Mouse (Mus musculus): ENCODE measurements around the gene Metap1. TPM values are rescaled to one million over a fixed set of nuclear protein-coding genes. Genes with fewer than 3 reads are reported as not detected.
A peak's percentile ranks its signal among the peaks of the same experiment; 100 is the strongest.
"Not testable (repeated sequence)": the region's sequence is repeated elsewhere in the genome, so short reads cannot be mapped to it uniquely, and the experiment has no call there.

The Metap1 gene
- polyA plus RNA-seq, 1 experiment from 2014 or later = 33.1 TPM

DNA sequence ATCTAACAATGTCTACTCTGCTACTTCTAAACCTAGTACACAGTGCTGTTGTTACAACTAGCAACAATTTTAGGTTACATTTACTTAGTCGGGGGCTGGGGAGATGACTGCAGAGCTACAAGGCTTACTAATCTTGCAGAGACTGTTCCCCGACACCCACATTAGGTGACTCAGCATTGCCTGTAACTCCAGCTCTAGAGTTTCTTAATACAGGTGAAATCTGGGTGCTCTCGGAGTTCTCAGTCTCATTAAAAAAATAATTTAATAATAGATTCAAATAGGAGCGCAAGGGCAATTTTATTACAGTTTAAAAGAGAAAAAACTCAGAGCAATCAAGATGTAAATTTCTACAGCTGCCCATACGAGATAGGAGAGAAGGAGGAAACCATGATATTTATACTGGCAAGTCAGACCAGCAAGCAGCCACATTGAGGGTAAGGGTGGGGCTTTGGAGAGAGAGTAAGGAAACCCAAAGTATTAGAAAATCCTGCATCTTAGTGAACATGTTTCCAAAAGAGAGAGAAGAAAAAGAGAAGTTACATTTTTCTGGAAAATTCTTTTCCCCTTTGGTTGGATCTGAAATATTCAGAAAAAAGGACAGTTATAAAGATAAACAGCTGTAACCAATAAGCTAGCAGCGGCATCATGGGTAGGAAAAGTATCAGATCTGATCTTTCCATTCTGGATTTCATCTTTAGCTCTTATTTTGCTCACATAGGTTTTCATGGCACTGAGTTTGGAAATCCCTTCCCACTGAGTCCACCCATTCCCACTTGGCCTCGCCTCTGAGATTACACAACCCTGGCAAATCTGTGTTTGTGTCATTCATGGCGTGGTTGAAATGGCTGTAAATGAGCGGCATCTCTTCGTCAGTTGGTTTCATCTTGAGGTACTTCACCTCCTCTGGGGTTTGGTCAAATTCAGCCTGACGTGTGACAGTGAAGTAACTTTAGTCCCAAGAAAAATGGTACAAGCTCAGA lies 6.1 kb upstream of the Metap1 start:
- ATAC-seq = peak; percentile 69
- Histone ChIP-seq H3K27ac (no peak overlapping the region), H3K4me2 (peak overlapping the region; percentile 31), H3K4me3 (no peak overlapping the region), H3K4me1 (peaks cover 25% of the 10 kb centered on the region), H3K9me3 (replicated peaks) (no peaks in the 10 kb centered on the region), H3K9ac (no peak overlapping the region), H3K36me3 (no peaks in the 10 kb centered on the region), H3K27me3 (replicated peaks) (no peaks in the 10 kb centered on the region)
- whole genome bisulfite sequencing (ENCODE audit: insufficient replicate concordance) = 45% methylated on average over 11 of the region's 11 CpGs

DNA sequence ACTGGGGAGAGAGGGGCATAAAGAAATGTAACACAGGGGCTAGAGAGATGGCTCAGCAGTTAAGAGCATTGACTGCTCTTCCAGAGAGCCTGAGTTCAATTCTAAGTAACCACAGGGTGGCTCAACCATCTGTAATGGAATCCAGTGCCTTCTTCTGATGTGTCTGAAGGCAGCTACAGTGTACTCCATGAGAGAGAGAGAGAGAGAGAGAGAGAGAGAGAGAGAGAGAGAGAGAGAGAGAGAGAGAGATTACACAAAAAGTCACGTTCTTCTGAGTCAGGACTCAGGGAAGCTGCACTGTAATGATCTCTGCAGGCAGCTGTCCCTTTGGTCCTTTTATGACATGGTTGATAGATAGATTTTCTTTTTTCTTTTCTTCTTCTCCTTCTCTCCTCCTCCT lies 5.2 kb upstream of the Metap1 start:
- H3K4me2 ChIP-seq = peak overlapping the region; percentile 31; the same call in 1 of the 2 replicates
- H3K4me3 ChIP-seq = no peak overlapping the region
- H3K9me3 ChIP-seq (replicated peaks) = no peaks in the 10 kb centered on the region
- no peak overlapping the region; the same call in 1 of the 2 replicates for H3K27ac ChIP-seq
- no peaks in the 10 kb centered on the region for H3K36me3 ChIP-seq
- ATAC-seq = 0 out of 2 replicates have a peak, but pooled peaks have one; percentile 19
- peak overlapping the region; percentile 1; the same call in 1 of the 2 replicates for H3K9ac ChIP-seq
- H3K27me3 ChIP-seq (replicated peaks) = no peaks in the 10 kb centered on the region
- H3K4me1 ChIP-seq = peaks cover 31% of the 10 kb centered on the region
- 0% methylated on average over 1 of the region's 1 CpGs for WGBS (ENCODE audit: insufficient replicate concordance)

DNA sequence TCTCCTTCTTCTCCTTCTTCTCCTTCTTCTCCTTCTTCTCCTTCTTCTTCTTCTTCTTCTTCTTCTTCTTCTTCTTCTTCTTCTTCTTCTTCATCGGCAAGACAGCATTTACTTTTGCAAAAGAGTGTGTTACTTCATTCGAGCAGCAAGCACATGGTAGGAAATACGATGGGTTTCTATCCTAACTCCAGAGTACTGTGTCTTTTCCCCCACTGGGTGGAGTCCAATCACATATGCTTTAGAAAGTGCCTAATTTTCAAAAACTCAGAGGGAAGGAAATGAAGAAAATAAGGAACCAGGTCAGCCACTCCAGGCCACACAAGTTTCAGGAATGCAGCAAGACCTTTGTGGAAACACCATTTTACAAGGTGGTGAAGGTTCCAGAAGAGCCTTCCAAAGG lies 4.4 kb upstream of the Metap1 start:
- WGBS (ENCODE audit: insufficient replicate concordance) = 69% methylated on average over 3 of the region's 3 CpGs
- Histone ChIP-seq H3K4me3 (no peak overlapping the region), H3K9ac (no peak overlapping the region), H3K4me2 (no peak overlapping the region), H3K27ac (no peak overlapping the region), H3K36me3 (no peaks in the 10 kb centered on the region), H3K4me1 (peaks cover 31% of the 10 kb centered on the region), H3K27me3 (replicated peaks) (no peaks in the 10 kb centered on the region), H3K9me3 (replicated peaks) (no peaks in the 10 kb centered on the region)
- ATAC-seq = no peak

DNA sequence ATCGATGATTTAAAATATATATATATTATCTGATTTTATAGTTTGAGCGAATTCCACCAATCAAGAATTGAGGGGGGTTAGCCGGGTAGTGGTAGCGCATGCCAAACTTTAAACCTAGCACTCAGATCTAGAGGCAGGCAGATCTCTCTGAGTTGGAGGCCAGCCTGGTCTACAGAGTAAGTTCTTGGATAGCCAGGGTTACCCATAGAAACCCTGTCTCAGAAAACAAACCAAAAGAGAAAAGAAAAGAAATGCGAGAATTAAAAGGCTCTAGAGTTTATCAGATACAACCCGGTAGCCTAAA lies 671 bp upstream of the Metap1 start:
- no peak for ATAC-seq
- WGBS (ENCODE audit: insufficient replicate concordance) = 6% methylated on average over 6 of the region's 6 CpGs

DNA sequence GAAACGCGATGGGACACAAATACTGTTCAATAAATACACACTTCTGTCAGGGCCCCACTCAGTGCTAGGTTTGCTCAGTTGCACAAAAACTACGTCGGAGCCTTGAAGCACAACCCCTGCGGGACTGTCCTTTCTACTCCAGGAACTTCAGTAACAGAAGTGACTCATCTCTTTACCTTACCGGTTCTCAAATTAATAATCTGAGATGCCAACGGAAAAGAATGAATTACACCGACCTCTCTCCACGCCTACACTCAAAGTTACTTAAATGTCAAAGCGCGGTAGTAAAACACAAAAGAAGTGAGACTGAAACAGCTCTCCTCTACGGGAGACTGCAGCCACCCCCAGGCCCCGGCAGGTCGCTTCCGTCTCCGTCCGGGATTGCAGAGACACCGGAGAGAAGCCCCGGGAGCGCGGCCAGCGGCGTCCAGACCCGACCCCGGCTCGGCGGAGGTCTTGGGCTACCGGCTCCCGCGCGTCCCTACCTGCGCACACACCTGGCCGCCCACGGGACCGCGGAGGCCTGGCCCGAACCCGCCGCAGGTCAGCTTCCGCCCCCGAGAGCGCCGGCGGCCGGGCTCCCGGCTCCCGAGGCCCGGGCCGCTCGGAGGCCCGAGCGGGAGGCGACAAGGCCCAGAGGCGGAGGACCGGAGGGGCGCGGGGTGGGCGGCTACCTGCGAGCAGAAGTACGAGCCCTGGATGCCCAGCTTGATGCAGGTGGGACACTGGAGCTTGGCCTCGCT lies 560 bp downstream of the Metap1 start:
- peak; percentile 74 for ATAC-seq
- H3K36me3 ChIP-seq = peaks cover 36% of the 10 kb centered on the region
- H3K4me3 ChIP-seq = peak overlapping the region; percentile 95
- peaks cover 26% of the 10 kb centered on the region for H3K4me1 ChIP-seq
- peak overlapping the region; percentile 86 for H3K4me2 ChIP-seq
- under 1% methylated on average over 61 of the region's 61 CpGs for WGBS (ENCODE audit: insufficient replicate concordance)
- no peaks in the 10 kb centered on the region for H3K27me3 ChIP-seq (replicated peaks)
- peak overlapping the region; percentile 78 for H3K27ac ChIP-seq
- 0 out of 2 replicates have a peak, but pooled peaks cover 5% of the 10 kb centered on the region for H3K9me3 ChIP-seq (replicated peaks)
- peak overlapping the region; percentile 95 for H3K9ac ChIP-seq

More for the DNA sequence above, 671 bp upstream of the Metap1 start:
- no peaks in the 10 kb centered on the region for H3K9me3 ChIP-seq (replicated peaks)
- peaks cover 35% of the 10 kb centered on the region for H3K4me1 ChIP-seq
- H3K27me3 ChIP-seq (replicated peaks) = no peaks in the 10 kb centered on the region
- H3K4me3 ChIP-seq = peak overlapping the region; percentile 95
- peaks cover 24% of the 10 kb centered on the region for H3K36me3 ChIP-seq
- peak overlapping the region; percentile 68; the same call in 1 of the 2 replicates for H3K27ac ChIP-seq
- peak overlapping the region; percentile 86 for H3K4me2 ChIP-seq
- H3K9ac ChIP-seq = peak overlapping the region; percentile 75

DNA sequence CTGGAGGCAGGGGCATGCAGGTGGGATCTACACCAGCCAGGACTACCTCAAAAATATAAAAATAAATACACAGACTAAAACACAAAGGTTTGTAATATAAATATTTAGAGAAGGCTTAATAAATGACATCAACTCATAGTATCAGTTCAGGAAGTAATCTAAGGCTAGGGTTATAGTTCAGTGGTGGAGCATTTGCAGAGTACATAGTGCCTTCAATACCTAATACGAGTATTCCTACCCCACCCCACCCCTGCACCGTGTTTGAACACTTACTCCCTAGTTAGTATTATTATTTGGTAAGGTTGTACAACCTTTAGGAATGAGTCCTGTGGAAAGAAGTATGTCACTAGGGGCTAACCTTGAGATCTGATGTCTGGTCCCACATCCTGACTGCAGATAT lies 6.1 kb downstream of the Metap1 start:
- Histone ChIP-seq H3K27ac (no peak overlapping the region), H3K4me2 (no peak overlapping the region), H3K36me3 (peaks cover 86% of the 10 kb centered on the region), H3K27me3 (replicated peaks) (no peaks in the 10 kb centered on the region), H3K9ac (no peak overlapping the region), H3K9me3 (replicated peaks) (0 out of 2 replicates have a peak, but pooled peaks cover 5% of the 10 kb centered on the region), H3K4me1 (peaks cover 49% of the 10 kb centered on the region), H3K4me3 (no peak overlapping the region)
- whole genome bisulfite sequencing (ENCODE audit: insufficient replicate concordance) = 86% methylated on average over 2 of the region's 2 CpGs
- no peak for ATAC-seq

DNA sequence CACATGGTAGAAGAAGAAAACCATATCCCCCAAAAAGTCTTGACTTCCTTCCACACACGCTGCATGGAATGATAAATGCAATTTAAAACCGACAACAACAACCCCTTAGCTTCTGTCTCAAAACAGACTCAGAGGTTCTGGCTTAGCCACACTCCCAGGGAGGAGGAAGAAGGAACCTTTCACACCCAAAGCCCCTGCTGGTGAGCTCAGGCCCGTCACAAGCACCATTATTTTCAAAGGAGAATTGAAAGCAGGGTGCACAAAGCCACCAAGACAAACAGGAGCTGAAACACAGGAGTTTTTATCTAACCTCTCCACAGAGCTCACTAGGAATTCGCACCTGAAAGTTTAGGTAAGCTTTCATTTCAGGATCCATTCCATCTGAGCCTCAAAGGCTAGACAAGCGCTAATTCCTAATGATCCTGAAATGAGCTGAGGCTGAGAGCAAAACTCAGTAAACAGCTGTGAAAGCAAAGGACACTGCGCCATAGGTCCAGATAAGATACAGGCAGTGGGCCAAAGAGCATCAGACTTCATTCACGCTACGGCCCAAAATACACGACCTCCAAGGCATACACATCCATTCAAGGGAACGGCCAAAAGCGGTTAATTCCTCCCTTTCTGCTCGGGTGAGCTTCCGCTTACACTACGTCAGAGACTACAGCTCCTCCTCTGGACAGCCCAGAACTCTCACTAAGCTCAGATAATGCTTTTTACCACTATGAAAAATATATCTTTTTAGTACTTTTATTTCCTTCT lies 7.6 kb downstream of the Metap1 start:
- H3K4me3 ChIP-seq = no peak overlapping the region
- H3K4me1 ChIP-seq = peaks cover 35% of the 10 kb centered on the region
- no peak overlapping the region; the same call in 1 of the 2 replicates for H3K9ac ChIP-seq
- no peaks in the 10 kb centered on the region for H3K27me3 ChIP-seq (replicated peaks)
- H3K27ac ChIP-seq = no peak overlapping the region
- peaks cover 83% of the 10 kb centered on the region for H3K36me3 ChIP-seq
- ATAC-seq = no peak
- H3K4me2 ChIP-seq = no peak overlapping the region
- 0 out of 2 replicates have a peak, but pooled peaks cover 5% of the 10 kb centered on the region for H3K9me3 ChIP-seq (replicated peaks)
- WGBS (ENCODE audit: insufficient replicate concordance) = 74% methylated on average over 14 of the region's 14 CpGs

DNA sequence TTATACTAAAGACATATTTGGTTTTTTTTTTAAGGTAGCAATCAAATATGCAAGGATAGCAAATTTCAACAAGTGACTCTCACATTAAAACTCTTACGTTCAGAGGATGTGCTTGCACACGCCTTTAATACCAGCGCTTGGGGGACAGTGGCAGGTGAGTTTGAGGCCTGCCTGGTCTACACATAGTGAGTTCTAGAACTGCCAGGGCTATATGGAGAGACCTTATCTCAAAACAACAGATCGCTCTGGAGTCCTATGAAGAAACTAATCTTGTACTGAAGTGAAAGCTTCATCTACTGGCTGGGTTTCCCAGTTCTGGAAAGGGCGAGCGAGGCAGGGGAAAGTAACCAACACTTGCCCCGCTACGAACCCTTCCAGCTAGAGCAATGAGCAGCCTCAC lies 9.8 kb downstream of the Metap1 start:
- Histone ChIP-seq H3K4me1 (peaks cover 35% of the 10 kb centered on the region), H3K27ac (peak overlapping the region; percentile 41; the same call in 1 of the 2 replicates), H3K36me3 (peaks cover 76% of the 10 kb centered on the region), H3K9ac (no peak overlapping the region), H3K4me3 (no peak overlapping the region), H3K9me3 (replicated peaks) (0 out of 2 replicates have a peak, but pooled peaks cover under 1% of the 10 kb centered on the region), H3K4me2 (peak overlapping the region; percentile 3; the same call in 1 of the 2 replicates), H3K27me3 (replicated peaks) (no peaks in the 10 kb centered on the region)
- WGBS (ENCODE audit: insufficient replicate concordance) = 63% methylated on average over 8 of the region's 8 CpGs
- peak; percentile 77 for ATAC-seq

DNA sequence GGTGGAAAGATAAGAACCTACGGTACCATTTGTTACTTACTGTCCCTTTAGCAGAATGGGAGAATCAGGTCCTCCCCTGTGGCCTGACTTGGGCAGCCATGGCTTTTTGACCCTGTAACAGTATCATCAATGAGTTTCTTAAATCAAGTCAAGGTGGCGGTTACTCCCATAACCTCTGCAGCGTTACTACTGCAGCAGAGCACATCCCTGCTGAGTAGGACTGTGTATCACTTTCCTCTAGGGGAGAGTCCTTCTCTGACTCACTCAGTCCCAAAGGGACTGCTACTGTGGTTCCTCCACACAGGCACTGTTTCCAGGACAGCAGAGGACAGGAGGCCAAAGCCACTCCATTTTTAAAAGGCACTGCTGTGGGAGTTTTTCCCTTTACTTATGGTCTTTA lies 18.2 kb downstream of the Metap1 start:
- peaks cover 88% of the 10 kb centered on the region for H3K36me3 ChIP-seq
- 68% methylated on average over 3 of the region's 3 CpGs for WGBS (ENCODE audit: insufficient replicate concordance)
- H3K4me1 ChIP-seq = no peaks in the 10 kb centered on the region

DNA sequence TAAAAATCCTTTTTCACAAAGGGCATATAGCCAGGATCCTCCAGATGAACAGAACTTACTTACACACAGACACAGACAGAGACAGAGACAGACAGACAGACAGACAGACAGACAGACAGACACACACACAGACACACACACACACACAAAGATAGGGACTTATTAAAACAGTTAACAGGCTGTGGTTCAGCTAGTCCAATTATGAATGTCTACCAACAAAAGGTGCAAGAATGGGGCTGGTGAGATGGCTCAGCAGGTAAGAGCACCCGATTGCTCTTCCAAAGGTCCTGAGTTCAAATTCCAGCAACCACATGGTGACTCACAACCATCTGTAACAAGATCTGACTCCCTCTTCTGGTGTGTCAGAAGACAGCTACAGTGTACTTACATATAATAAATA lies 22.7 kb downstream of the Metap1 start:
- not testable (repeated sequence) for H3K27me3 ChIP-seq (replicated peaks); ATAC-seq
- peaks cover 96% of the 10 kb centered on the region for H3K36me3 ChIP-seq

More for the DNA sequence above, 18.2 kb downstream of the Metap1 start:
- Histone ChIP-seq H3K4me2 (no peak overlapping the region), H3K9me3 (replicated peaks) (no peaks in the 10 kb centered on the region), H3K27ac (no peak overlapping the region), H3K27me3 (replicated peaks) (no peaks in the 10 kb centered on the region), H3K4me3 (no peak overlapping the region), H3K9ac (no peak overlapping the region)
- no peak for ATAC-seq

DNA sequence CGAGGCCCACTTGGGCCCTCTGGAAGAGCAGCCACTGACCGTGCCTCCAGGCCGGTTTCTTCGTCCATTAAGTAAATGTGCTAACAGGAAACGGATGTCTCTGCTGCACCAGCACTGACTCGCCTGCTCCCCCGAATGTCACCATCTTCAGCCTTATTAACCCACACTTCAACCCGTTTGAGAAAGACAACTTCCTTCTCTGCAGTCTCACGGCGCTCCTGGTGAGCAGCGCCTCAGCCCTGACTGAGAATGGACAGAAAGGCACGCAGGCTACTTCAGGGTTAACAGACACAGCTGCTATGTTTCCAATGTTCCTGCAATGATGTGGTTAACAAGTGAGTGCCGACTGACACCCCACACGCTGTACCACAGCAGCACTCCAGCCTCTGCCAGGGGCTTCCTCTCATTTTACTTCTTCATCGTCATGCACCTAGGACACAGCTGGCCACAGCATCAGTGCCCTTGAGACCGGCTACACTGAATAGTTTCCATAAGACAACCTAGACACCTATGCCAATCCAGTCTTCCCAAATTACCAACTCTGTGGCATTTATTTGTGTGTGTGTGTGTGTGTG lies 24.7 kb downstream of the Metap1 start:
- Histone ChIP-seq H3K9ac (no peak overlapping the region), H3K36me3 (peaks cover 97% of the 10 kb centered on the region), H3K27ac (no peak overlapping the region), H3K4me1 (no peaks in the 10 kb centered on the region; the same call in 1 of the 2 replicates), H3K4me3 (no peak overlapping the region), H3K9me3 (replicated peaks) (no peaks in the 10 kb centered on the region), H3K27me3 (replicated peaks) (no peaks in the 10 kb centered on the region), H3K4me2 (no peak overlapping the region)
- ATAC-seq = no peak; the same call in none of the 2 replicates
- WGBS (ENCODE audit: insufficient replicate concordance) = 73% methylated on average over 16 of the region's 16 CpGs

More for the DNA sequence above, 22.7 kb downstream of the Metap1 start:
- H3K4me3 ChIP-seq; H3K9ac ChIP-seq; H3K9me3 ChIP-seq (replicated peaks); H3K4me1 ChIP-seq; H3K4me2 ChIP-seq; H3K27ac ChIP-seq: not testable (repeated sequence)
- 79% methylated on average over 1 of the region's 1 CpGs for WGBS (ENCODE audit: insufficient replicate concordance)
